Mouse (Mus musculus) erythroblast, embryonic 14.5 days (primary cell): Measurements from ENCODE around the gene Akain1.

ENCODE experiments used
- GATA1 ChIP-seq: IDR thresholded peaks from 2 replicates; pipeline ENCODE4 v1.6.1; 2012; ENCODE audit warnings: low read length, inconsistent platforms, mixed read lengths
- TAL1 ChIP-seq: IDR thresholded peaks from 3 replicates; pipeline ENCODE4 v1.6.1; 2012; ENCODE audit warnings: low read length, inconsistent platforms, mixed read lengths

DNA sequence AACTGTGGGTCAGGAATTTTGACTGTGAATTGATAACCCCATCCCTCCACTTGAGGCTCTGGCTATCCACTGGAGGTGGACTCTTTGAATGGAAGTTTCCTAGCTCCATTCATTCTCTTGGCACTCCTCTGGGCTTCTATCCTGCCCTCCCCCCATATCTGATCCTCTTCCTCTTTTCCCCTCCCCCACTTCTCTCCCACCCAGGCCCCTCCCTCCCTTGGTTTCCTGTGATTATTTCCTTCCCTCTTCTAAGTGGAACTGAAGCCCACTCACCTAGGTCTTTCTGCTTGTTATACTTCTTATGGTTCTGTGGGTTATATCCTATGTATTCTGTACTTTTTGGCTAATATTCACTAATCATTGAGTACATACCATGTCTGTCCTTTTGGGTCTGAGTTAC lies 9.6 kb downstream of the Akain1 start:
- no peak for TF ChIP-seq TAL1
- TF ChIP-seq GATA1, result no peak
